Mouse (Mus musculus): ENCODE measurements around the gene Zfp36l1. TPM values are rescaled to one million over a fixed set of nuclear protein-coding genes. Genes with fewer than 3 reads are reported as not detected.

The Zfp36l1 gene
- polyA plus RNA-seq, 1 experiment from 2014 or later, result 139 TPM

GRCm38 (mm10) chr12:80141470-80141869 is 28.7 kb upstream of the Zfp36l1 start:
- no peaks in the 10 kb centered on the region for H3K27me3 ChIP-seq
- H3K9ac ChIP-seq, result no peak overlapping the region
- H3K9me3 ChIP-seq, result no peaks in the 10 kb centered on the region
- H3K36me3 ChIP-seq, result no peaks in the 10 kb centered on the region
- no peak for ATAC-seq (ENCODE audit: borderline replicate concordance, extremely low read depth, low FRiP score, low TSS enrichment)
- no peak overlapping the region for H3K4me3 ChIP-seq
- H3K4me1 ChIP-seq, result peaks cover 18% of the 10 kb centered on the region
- H3K4me2 ChIP-seq, result no peak overlapping the region
- H3K27ac ChIP-seq, result no peak overlapping the region
- WGBS, result 15% methylated on average over 7 of the region's 7 CpGs

GRCm38 (mm10) chr12:80141011-80141410 is 28.2 kb upstream of the Zfp36l1 start:
- Histone ChIP-seq H3K4me1 (peaks cover 20% of the 10 kb centered on the region), H3K27ac (no peak overlapping the region), H3K27me3 (no peaks in the 10 kb centered on the region), H3K9me3 (no peaks in the 10 kb centered on the region), H3K4me2 (no peak overlapping the region), H3K9ac (no peak overlapping the region), H3K4me3 (no peak overlapping the region), H3K36me3 (no peaks in the 10 kb centered on the region)
- ATAC-seq (ENCODE audit: borderline replicate concordance, extremely low read depth, low FRiP score, low TSS enrichment), result no peak
- WGBS, result 77% methylated on average over 8 of the region's 8 CpGs

- Histone ChIP-seq H3K4me1 (peaks cover 16% of the 10 kb centered on the region), H3K9me3 (no peaks in the 10 kb centered on the region), H3K4me2 (no peak overlapping the region), H3K27me3 (no peaks in the 10 kb centered on the region), H3K27ac (no peak overlapping the region), H3K9ac (no peak overlapping the region), H3K36me3 (no peaks in the 10 kb centered on the region), H3K4me3 (no peak overlapping the region)
- 77% methylated on average over 1 of the region's 1 CpGs for WGBS
- ATAC-seq (ENCODE audit: borderline replicate concordance, extremely low read depth, low FRiP score, low TSS enrichment), result no peak
These were observed 24.9 kb upstream of the Zfp36l1 start for GRCm38 (mm10) chr12:80137744-80138143.

- no peak for ATAC-seq (ENCODE audit: borderline replicate concordance, extremely low read depth, low FRiP score, low TSS enrichment)
- H3K9me3 ChIP-seq, result no peaks in the 10 kb centered on the region
- no peak overlapping the region for H3K4me3 ChIP-seq
- H3K27ac ChIP-seq, result no peak overlapping the region
- peaks cover 16% of the 10 kb centered on the region for H3K4me1 ChIP-seq
- H3K9ac ChIP-seq, result no peak overlapping the region
- no peaks in the 10 kb centered on the region for H3K36me3 ChIP-seq
- no peak overlapping the region for H3K4me2 ChIP-seq
- no peaks in the 10 kb centered on the region for H3K27me3 ChIP-seq
- 77% methylated on average over 6 of the region's 6 CpGs for WGBS
These were observed 24.4 kb upstream of the Zfp36l1 start for GRCm38 (mm10) chr12:80137246-80137645.

GRCm38 (mm10) chr12:80136264-80136930 is 23.6 kb upstream of the Zfp36l1 start:
- H3K9me3 ChIP-seq, result no peaks in the 10 kb centered on the region
- H3K4me2 ChIP-seq, result no peak overlapping the region
- H3K4me1 ChIP-seq, result peaks cover 24% of the 10 kb centered on the region
- ATAC-seq (ENCODE audit: borderline replicate concordance, extremely low read depth, low FRiP score, low TSS enrichment), result no peak
- H3K36me3 ChIP-seq, result no peaks in the 10 kb centered on the region
- WGBS, result 71% methylated on average over 12 of the region's 12 CpGs
- no peak overlapping the region for H3K4me3 ChIP-seq
- H3K27me3 ChIP-seq, result no peaks in the 10 kb centered on the region
- no peak overlapping the region for H3K27ac ChIP-seq
- H3K9ac ChIP-seq, result no peak overlapping the region

- Histone ChIP-seq H3K4me2 (no peak overlapping the region), H3K9ac (no peak overlapping the region), H3K27me3 (no peaks in the 10 kb centered on the region), H3K27ac (no peak overlapping the region), H3K9me3 (no peaks in the 10 kb centered on the region), H3K4me1 (peaks cover 31% of the 10 kb centered on the region), H3K36me3 (no peaks in the 10 kb centered on the region), H3K4me3 (no peak overlapping the region)
- ATAC-seq (ENCODE audit: borderline replicate concordance, extremely low read depth, low FRiP score, low TSS enrichment), result no peak
- 86% methylated on average over 8 of the region's 8 CpGs for WGBS
These were observed 22.4 kb upstream of the Zfp36l1 start for GRCm38 (mm10) chr12:80135173-80135572.

GRCm38 (mm10) chr12:80133011-80133545 is 20.3 kb upstream of the Zfp36l1 start:
- Histone ChIP-seq H3K4me2 (peak overlapping the region; percentile 82; the same call in 1 of the 2 replicates), H3K27me3 (no peaks in the 10 kb centered on the region), H3K4me3 (peak overlapping the region; percentile 60), H3K27ac (peak overlapping the region; percentile 99), H3K4me1 (peaks cover 45% of the 10 kb centered on the region), H3K9me3 (no peaks in the 10 kb centered on the region), H3K36me3 (no peaks in the 10 kb centered on the region), H3K9ac (no peak overlapping the region)
- ATAC-seq (ENCODE audit: borderline replicate concordance, extremely low read depth, low FRiP score, low TSS enrichment), result peak; percentile 15; the same call in 1 of the 2 replicates
- WGBS, result 36% methylated on average over 9 of the region's 9 CpGs

GRCm38 (mm10) chr12:80132250-80133003 is 19.6 kb upstream of the Zfp36l1 start:
- Histone ChIP-seq H3K4me2 (peak overlapping the region; percentile 82), H3K4me1 (peaks cover 45% of the 10 kb centered on the region), H3K27ac (peak overlapping the region; percentile 99), H3K9me3 (no peaks in the 10 kb centered on the region), H3K36me3 (no peaks in the 10 kb centered on the region), H3K9ac (peak overlapping the region; percentile 92), H3K27me3 (no peaks in the 10 kb centered on the region), H3K4me3 (peak overlapping the region; percentile 60)
- under 1% methylated on average over 66 of the region's 66 CpGs for WGBS
- peak; percentile 87 for ATAC-seq (ENCODE audit: borderline replicate concordance, extremely low read depth, low FRiP score, low TSS enrichment)

- H3K9ac ChIP-seq, result peak overlapping the region; percentile 92
- WGBS, result 33% methylated on average over 17 of the region's 17 CpGs
- H3K27ac ChIP-seq, result peak overlapping the region; percentile 99
- peak overlapping the region; percentile 82 for H3K4me2 ChIP-seq
- H3K27me3 ChIP-seq, result no peaks in the 10 kb centered on the region
- peaks cover 44% of the 10 kb centered on the region for H3K4me1 ChIP-seq
- ATAC-seq (ENCODE audit: borderline replicate concordance, extremely low read depth, low FRiP score, low TSS enrichment), result 0 out of 2 replicates have a peak, but pooled peaks have one; percentile 1
- H3K36me3 ChIP-seq, result 0 out of 2 replicates have a peak, but pooled peaks cover 3% of the 10 kb centered on the region
- no peaks in the 10 kb centered on the region for H3K9me3 ChIP-seq
- H3K4me3 ChIP-seq, result peak overlapping the region; percentile 60
These were observed 18.8 kb upstream of the Zfp36l1 start for GRCm38 (mm10) chr12:80131359-80132249.

GRCm38 (mm10) chr12:80130558-80131358 is 17.9 kb upstream of the Zfp36l1 start:
- peak; percentile 73; the same call in 1 of the 2 replicates for ATAC-seq (ENCODE audit: borderline replicate concordance, extremely low read depth, low FRiP score, low TSS enrichment)
- 5% methylated on average over 6 of the region's 6 CpGs for WGBS
- H3K9me3 ChIP-seq, result no peaks in the 10 kb centered on the region
- peak overlapping the region; percentile 99 for H3K27ac ChIP-seq
- H3K36me3 ChIP-seq, result peaks cover 5% of the 10 kb centered on the region; the same call in 1 of the 2 replicates
- H3K4me2 ChIP-seq, result peak overlapping the region; percentile 82
- H3K4me3 ChIP-seq, result peak overlapping the region; percentile 60
- peaks cover 40% of the 10 kb centered on the region for H3K4me1 ChIP-seq
- peak overlapping the region; percentile 92 for H3K9ac ChIP-seq
- H3K27me3 ChIP-seq, result no peaks in the 10 kb centered on the region

GRCm38 (mm10) chr12:80129531-80129930 is 16.7 kb upstream of the Zfp36l1 start:
- Histone ChIP-seq H3K27me3 (no peaks in the 10 kb centered on the region), H3K4me3 (no peak overlapping the region), H3K27ac (peak overlapping the region; percentile 99), H3K4me2 (no peak overlapping the region), H3K4me1 (peaks cover 51% of the 10 kb centered on the region), H3K9me3 (no peaks in the 10 kb centered on the region), H3K36me3 (peaks cover 5% of the 10 kb centered on the region; the same call in 1 of the 2 replicates), H3K9ac (no peak overlapping the region)
- 96% methylated on average over 8 of the region's 8 CpGs for WGBS
- ATAC-seq (ENCODE audit: borderline replicate concordance, extremely low read depth, low FRiP score, low TSS enrichment), result no peak
